Mouse (Mus musculus) embryo, embryonic 10 days (tissue): ENCODE data around the gene Nt5c2.

Experiments
- DNase-seq: peaks from one replicate; pipeline ENCODE4 v3.0.0-alpha.2; 2015; ENCODE audit warnings: low spot score

The Nt5c2 gene

DNA sequence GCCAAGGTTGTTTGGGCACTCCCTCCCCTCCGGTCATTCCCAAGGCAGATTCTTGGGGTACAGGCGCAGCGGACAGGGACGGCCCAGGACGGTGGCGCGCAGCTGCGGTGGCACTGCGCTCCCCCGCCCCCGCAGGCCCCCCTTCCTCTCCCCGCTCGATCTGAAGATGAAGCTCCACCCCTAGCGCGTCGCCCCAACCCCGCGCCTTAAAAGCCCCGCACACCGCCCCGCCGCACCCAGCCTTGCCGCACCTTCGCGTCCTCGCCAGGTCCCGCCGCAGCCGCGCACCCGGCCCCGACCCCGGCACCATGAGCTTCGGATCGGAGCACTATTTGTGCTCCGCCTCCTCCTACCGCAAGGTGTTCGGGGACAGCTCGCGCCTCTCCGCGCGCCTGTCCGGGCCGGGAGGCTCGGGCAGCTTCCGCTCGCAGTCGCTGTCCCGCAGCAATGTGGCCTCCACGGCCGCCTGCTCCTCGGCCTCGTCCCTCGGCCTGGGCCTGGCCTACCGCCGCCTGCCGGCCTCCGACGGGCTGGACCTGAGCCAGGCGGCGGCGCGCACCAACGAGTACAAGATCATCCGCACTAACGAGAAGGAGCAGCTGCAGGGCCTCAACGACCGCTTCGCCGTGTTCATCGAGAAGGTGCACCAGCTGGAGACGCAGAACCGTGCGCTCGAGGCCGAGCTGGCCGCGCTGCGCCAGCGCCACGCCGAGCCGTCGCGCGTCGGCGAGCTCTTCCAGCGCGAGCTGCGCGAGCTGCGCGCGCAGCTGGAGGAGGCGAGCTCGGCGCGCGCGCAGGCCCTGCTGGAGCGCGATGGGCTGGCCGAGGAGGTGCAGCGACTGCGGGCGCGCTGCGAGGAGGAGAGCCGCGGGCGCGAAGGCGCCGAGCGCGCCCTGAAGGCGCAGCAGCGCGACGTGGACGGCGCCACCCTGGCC, at the start of gene Nt5c2, which contains the start of gene Ina:
Gene Nt5c2 (minus strand): TSS at position 707 of the 935 bp plus-strand sequence.
Gene Ina (plus strand): TSS at position 252 of the 935 bp plus-strand sequence.
- DNase-seq = peak; percentile 77

DNA sequence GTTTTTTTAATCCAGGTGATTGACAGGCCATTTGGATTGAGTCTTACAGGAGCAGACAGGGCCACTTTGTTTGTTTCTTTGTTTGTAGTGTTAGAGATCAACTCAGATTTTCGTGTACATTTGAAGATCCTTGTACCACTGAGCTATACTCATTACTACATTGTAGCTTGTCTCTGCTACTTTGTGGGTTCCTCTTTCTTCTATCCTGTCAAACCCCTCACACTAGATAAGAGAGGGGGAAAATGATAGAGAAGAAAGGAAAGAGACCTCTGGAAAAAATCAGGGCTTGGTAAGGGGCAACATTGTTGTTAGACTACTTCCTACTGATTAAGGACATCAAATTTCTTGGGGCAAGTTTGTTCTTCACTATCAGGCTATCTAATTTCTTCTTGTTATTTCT, 42.7 kb upstream of the Nt5c2 start:
- DNase-seq = no peak

DNA sequence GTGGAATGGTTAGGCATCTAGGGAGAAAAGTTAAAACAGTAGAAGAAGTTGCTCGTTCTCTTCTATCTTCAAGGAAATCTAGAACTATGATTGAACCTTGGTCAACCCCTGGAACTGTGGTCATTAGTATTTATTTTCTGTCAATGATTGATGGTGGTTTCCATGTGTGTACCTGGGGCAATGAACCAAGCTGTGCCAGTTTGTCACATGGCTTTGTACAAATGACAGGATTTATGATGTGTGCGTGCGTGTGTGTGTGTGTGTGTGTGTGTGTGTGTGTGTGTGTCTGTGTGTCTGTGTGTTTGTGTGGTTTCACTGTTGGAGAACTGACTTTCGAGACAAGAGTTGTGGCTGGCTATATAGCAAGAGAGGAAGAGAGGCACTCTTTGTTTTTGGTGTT, 38.5 kb upstream of the Nt5c2 start:
- no peak for DNase-seq

DNA sequence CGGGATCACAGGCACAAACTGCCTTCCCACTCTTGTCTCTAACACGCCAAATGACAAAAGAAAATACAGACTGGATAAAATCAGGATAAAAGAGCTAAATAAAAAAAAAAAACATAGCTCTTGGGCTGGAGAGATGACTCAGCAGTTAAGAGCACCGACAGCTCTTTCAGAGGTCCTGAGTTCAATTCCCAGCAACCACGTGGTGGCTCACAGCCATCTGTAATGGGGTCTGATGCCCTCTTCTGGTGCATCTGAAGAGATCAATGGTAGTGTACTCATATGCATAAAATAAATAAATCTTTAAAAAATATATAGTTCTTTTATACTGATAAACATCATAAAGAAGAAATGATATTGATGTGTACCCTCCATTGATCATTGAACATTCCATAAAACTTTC, 38.0 kb upstream of the Nt5c2 start:
- DNase-seq = no peak

DNA sequence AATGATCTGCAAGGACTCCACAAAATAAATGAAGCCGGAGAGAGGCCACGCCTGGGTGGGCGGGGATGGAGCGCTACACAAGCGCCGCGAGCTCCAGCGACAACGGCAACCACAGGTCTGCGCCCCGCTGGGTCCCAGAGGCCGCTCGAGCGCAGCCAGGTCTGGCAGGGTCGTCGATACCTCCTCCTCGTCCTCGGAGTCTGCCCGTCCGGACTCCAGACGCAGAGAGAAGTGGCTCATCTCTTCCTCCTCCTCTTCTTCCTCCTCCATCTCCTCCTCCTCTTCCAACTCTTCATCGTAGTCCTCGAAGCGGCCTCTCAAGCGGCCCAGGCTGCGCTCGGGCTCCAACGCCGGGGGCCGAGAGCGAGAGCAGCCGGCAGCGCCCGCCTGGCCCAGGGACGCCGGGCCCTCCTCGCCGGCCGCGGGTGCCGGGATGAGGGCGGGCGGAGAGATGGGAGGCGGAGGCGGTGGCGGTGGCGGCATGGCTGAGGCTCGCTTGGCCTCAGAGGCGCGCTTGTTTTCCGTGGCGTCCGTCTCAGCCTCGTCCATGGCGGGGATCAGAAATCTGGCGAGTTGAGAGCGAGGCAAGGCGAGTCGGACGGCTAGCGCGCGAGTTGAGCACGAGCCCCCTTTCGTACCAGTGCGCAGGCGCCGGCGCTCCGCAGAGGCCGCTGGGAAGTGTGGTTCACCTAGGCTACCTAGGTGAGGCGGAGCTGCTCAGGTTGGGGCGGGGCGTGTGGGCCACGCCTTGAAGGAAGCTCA, 35.5 kb upstream of the Nt5c2 start, which contains the start of gene Pcgf6:
Gene Pcgf6 (minus strand): TSS at position 636 of the 762 bp plus-strand sequence.
- DNase-seq = peak; percentile 92

DNA sequence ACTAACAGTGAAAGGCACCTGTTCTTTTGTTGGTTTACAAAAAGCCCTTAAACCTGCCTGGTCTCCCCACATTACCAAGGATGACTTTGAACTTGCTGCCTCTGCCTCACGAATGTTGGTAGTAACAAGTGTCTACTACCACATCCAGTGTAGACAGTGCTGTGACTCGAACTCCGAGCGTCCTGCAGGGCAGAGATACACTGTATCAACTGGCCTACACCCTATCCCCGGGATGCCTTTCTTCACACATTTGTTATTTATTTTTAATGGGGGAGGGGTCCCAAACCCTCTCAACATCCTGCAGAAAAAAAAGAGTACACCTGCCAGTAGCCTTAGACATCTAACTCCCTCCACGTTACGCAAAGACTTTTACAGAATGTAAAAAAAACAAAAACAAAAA, 34.9 kb upstream of the Nt5c2 start:
- DNase-seq = no peak

DNA sequence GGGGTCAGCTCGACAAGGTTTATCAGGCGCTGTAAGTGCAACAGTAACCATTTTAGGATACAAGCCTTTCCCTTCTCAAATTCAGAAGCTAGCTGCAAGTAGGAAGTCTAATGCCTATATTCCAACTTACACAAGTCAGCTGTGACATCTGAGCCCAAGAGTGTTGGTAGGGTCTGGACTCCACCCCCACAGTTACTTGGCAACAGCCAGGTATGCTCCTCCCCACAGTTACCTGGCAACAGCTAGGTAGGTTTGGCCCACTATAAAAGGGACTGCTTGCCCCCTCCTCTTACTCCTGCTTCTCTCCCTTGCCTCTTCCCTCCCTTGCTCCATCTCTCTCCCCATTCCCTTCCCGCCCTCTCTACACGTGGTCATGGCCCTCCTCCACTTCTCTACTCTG, 34.1 kb upstream of the Nt5c2 start:
- DNase-seq = no peak

DNA sequence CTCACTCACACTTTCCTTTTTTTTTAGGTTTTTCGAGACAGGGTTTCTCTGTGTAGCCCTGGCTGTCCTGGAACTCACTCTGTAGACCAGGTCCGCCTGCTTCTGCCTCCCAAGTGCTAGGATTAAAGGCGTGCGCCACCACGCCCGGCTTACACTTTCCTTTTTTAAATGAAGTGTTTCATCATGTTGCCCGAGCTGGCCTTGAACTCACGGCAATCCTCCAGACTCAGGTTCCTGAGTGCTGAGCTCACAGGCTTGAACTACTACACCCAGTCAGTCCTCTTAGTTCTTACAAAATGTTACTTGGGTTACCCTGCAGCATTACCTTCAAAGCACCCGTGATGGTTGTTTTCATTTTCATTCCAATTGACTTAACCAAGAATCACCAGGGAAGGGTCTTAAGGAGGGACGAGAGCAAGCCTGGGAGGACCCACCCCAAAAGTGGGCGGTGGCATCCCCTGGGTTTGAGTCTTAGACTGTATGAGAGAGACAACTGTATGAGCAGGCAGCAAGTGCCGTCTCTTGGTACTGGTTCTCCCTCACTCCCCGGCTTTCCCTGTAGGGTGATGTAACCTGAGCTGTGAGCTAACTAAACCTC, 32.4 kb upstream of the Nt5c2 start:
- no peak for DNase-seq

DNA sequence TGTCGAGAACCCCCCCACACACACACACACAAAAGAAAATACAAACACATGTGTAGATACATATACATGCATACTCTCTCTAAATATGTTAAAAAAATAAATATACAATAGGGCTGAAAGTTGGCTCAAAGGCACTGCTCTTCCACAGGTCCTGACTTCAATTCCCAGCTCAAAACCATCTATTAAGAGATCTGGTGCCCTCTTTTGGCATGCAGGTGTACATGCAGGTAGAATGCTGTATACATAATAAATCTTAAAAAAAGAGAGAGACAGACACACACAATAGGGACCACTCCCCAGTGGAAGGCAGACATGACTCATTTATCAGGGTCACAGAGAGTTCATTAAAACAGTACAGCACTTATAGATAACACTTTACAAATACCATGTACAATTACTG, 31.4 kb upstream of the Nt5c2 start:
- DNase-seq = no peak

DNA sequence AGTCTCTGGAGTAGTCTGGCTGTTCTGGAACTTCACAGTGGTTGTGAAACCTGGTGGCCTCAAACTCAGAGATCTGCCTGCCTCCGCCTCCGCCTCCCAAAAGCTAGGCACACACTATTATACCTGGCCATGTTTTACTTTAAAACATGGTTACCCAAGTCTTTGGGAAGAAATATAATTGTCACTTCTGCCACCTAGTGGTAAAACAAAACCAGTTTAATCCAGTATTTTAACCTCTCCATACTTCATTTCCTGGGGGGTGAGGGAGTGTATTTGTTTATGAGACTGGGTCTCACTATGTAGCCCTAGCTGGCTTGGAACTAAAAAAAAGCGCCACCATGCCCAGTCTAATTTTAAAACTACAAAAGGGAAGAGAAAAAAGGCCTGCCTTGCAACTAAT, 28.7 kb upstream of the Nt5c2 start:
- no peak for DNase-seq

DNA sequence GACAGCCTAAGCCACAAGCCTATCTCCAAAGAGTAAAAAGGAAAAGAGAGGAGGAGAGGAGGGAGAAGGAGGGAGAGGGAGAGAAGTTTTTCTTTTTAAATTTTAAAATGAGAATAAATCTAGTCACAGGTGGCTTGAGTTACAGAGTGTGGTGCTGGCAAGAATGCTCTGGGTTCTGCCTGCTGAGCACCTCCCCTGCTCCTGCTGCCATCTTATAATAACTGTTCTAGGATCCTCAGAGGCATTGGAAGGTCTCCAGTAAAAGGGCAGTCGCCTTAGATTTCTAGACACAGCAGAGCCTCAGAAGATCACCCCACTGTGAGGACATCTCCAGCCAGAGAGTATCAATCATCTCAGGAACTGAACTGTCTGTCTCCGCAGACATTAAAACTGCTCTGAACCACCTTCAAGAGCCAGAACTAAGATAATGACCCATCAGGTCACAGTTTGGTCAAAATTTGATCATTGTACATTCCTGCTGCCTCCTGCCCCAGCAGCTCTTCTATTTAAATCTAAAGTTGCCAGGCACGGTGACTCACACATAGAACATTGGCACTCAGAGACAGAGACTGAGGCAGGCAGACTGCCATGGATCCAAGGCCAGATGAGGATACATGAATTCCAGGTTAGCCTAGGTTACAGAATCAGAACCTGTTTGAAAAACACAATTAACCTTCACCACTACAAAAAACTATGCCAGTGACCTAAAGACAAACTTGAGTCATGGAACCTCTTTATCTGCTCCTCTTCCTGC, 25.9 kb upstream of the Nt5c2 start:
- no peak for DNase-seq

DNA sequence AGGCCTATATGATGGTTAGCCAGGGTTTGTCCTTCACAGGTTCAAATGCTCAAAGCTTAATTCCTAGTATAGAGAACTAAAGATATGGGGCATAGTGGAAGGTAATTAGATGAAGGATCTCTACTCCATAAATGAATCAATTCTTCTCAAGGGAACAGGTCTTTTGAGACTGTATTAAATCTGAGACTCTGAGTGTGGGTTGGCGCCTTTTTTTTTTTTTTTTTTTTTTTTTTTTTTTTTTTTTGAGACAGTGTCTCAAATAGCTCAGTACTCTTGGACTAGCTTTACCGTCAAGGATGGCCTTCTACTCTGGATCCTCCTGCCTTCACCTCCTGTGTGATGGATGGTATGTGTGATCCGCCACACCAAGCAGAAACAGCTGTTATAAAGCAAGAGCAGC, 21.6 kb upstream of the Nt5c2 start:
- DNase-seq = no peak

DNA sequence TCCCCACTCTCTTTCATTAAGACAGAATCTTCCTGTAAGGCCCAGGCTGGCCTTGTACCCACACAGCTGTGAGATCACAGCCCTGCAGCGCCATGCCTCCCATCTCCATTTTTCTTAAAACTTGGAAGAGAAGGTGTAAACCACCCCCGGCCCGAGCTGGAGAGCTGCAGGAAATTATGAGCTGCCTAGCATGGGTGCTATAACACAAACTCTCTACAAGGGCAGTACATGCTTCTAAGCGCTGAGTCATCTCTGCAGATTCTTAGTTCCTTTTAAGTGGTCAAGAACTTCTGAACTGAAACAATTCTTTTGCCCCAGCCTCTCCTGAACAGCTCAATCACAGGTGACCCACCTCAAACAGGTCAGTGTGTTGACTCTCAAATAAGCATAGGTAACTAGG, 20.0 kb upstream of the Nt5c2 start:
- no peak for DNase-seq

DNA sequence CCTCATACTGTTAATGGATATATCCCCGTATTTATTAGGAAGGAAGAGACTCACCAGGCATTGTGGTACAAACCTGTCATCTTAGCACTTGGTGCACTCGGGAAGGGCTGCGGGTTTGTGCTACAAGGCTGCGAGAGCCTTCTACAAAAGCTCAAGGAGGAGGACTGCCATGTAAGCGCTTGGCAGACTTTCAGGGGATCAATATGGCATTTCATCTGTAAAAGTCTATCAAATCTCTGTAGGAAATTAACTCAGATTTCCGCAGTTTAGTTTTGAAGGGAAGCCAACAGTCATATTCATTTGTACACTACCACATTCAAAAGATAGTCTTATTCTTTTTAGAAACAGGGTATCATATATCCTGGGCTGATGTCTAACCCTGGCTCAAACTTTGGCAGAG, 16.8 kb upstream of the Nt5c2 start:
- DNase-seq = no peak

DNA sequence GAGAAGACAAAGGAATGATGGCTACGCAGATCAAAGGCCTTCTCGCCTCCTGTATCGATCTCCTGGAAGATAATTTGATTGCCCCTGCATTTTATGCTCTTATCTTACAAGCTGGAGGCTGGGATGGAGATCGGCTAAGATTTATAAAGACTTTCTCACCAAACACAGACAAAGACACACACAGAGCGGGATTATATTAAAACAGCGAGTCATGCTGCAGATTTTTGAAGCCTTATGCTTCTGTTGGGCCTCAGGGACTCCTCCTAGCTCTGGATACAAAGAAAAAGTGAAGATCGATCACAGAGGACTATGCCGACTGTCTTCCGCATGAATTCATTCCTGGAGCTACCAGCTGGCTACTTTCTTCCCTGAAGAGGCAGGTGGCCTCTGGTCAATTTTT, 14.8 kb upstream of the Nt5c2 start:
- no peak for DNase-seq

DNA sequence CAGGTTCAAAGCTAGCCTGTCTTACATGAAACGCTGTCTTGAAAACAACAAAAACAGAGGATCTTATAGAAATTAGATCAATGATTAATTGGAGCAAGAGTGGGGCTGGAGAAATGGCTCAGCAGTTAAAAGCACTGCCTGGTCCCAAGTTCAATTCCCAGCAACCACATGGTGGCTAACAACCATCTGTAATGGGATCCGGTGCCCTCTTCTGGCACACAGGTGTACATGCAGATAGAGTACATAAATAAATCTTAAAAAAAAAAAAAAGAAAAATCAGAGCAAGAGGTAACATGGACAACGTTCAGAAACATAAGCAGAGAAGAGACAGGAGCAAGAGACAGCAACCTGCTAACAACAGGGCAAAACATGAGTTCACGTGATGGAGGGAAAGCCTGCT, 11.6 kb upstream of the Nt5c2 start:
- no peak for DNase-seq

DNA sequence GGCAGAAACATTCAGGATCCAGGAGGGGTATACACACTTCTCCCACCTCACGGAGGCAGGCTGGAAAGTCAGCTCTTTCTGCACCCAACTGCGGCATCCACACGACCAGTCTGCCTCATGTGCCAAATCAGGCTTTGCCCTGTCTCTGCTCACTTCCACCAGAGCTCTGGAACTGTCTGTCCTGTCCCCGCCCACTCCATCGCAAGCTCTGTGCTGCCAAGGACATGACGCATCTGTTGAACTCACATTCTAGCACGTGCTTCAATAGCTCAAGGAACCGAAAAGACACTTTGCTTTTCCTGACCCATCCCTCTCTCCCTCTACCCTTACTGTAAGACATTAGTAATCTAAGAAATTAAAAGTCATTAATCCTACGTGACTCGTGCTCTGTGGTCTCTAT, 10.0 kb upstream of the Nt5c2 start:
- no peak for DNase-seq

DNA sequence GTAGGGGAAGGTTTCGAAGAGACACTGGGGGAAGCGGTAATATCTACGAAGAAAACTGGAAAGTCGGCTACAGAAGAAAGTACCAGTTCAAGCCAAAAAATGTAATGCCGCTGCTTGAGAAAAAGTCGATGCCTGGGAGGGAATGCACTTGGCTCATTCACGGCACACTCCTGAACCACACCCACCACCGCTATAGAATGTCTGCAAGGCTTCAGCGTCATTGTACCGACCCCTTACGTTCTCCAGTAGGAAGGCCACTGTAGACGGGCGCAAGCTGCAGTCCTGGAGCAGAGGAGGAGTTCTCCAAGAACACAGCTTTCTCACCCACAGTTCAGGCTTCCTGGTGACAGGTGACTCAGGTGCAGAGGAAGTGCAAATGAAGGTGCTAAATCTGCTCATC, 8.6 kb upstream of the Nt5c2 start:
- no peak for DNase-seq

DNA sequence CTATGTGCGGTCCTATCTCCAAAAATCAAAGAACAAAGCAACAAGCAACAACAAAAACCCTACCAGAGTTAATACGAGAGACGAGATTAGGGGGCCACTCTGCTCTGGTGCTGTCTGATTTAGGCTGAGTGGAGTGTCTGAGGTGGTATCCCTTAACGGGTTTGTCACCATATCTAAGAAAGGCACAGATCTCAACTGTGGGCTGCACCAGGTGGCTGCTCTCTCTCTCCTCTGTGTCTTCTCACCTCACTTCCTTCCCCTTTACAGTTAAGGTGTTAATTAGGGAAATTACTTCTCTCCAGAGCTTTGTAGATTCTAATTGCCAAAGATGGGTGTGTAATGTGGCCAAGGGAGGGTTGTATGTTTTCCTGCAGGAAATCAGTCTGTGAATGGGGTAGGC, 7.8 kb upstream of the Nt5c2 start:
- no peak for DNase-seq

DNA sequence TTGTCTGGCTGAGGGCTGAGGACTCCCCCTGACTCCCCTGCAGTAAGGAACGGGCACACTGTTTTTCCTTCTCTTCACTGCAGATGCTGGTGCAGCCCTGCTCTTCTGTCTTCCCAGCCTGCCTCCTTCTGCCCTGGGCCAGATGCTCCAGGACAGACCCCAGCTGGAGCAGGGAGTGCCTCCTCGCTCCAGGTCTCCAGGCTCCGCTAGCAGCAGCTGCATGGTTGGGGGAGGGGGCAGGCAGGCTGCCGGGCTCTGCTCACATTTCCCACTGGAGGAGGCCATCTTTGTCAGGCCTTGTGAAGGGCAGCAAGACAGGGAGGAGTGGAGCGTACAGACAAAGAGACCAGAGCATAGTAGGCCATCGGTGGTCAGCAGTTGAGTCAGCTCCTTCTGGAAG, 4.4 kb upstream of the Nt5c2 start:
- peak; percentile 56 for DNase-seq

DNA sequence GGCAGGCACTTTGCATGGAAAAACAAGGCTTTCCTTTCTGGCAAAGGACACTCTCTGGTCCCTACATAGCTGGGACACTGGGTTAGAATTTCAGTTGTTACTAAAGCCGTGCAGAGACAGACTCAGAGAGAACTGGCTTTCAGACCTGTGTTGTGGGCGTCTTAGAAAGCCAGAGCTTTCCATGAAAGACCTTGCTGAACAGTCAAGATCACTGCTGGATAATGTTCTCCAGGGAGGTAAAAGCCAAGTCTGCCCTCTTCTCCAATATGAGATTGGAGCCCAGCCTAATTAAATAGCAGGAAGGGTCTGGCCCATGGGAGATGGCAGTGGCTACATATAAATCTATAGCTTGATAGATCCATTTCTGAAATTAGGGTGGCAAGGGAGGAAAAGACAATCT, 3.4 kb upstream of the Nt5c2 start:
- DNase-seq = no peak

DNA sequence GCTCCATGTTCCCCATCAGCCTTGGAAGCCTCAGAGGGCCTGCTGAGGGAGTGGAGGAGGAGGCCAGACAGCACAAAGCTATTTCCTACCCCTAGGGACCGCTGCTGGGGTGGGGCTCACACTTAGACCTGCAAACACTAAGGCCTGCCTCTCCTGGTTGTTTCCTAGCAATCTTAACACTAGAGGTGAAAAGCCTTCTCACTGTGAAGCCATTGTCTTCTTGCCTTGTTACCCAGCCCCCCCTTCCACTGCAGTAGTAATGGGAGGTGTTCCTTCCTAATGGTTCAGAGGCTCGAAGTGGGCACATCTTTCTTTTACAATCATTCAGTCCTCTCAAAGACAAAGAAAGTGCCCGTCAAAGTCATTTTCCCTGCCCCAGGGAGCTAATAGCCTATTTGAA, 2.9 kb upstream of the Nt5c2 start:
- DNase-seq = peak; percentile 6
